Mouse (Mus musculus): ENCODE measurements at regions not wholly inside any gene's neighbourhood (a gene's known extent, or its start where the extent isn't known, plus 50 kb on each side); places are given as distances from the start of the nearest gene placed in this dataset.

DNA sequence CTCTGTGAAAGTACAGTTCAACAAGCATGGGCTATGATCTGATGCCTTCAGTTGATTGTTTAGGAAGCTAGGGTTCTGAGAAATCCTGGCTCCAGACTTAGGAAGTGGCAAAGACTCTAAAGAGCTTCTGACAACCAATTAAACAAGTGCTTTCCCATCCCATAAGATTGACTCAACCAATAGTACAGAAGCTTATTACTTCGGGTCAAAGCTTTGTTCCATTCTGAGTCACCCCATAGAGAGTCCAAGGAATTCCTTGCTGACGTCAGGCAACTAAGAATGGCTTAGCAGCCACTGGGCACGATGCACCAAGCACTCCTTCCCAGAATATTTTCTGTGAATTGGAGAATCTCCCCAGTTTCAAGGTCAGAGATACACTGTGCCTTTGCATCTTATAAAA lies 59.0 kb upstream of the Ntm start:
- no peak for TF ChIP-seq CTCF (conservative IDR thresholded peaks at IDR 0.05; ENCODE audit: low read length)
- no peak for TF ChIP-seq POU5F1 (IDR thresholded peaks at IDR 0.05; ENCODE audit: borderline replicate concordance, low read length)
- no peak for TF ChIP-seq NANOG (IDR thresholded peaks at IDR 0.05; ENCODE audit: borderline replicate concordance, low read length)

Measured in E14TG2a.4 (cell line).